Mouse (Mus musculus) monocyte, adult 2 months (primary cell): ENCODE measurements at regions not wholly inside any gene's neighbourhood (a gene's known extent, or its start where the extent isn't known, plus 50 kb on each side); places are given as distances from the start of the nearest gene placed in this dataset.
"Not testable (repeated sequence)": the region's sequence is repeated elsewhere in the genome, so short reads cannot be mapped to it uniquely, and the experiment has no call there.

Experiments
- DNase-seq, 2 experiments: peaks; one replicate each; pipeline ENCODE4 v3.0.0; 2022; ENCODE audit warnings: low spot score in 2 of 2, low read depth in 1 of 2

DNA sequence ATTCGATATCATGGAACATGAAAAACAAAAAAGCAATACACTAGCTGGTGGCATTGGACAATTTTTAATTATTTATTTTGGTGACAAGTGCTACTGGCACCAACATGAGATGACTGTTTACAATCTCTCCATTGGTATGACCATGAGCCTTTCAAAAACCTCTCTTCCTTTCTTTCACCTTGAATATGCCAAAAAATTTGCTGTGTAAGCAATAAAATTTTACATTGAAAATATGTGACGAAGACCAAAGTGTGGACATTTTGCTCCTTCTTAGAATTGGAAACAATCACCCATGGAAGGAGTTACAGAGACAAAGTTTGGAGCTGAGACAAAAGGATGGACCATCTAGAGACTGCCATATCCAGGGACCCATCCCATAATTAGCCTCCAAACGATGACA lies 83.4 kb upstream of the Gm49339 start:
- DNase-seq = not testable (repeated sequence)

DNA sequence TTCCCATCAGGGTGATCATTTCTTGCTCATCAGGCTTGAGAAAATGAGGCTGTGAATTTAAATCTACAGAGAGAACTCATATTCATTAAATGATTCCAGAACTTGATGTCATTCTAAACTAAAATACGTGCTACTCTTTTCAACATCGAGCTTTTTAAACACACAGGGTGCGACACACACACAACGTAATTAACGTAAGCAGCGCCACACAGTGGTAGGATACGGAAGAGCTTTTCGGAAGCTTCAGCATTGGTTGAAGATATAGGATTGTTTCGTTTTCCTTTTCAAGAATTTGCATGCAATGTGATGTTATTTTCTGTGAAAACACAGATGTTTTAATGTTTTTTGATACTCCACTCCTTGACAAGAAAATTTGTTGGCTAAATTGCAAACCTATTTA lies 75.3 kb upstream of the Gm49339 start:
- DNase-seq = peak in 1 of 2 experiments; percentile 18

DNA sequence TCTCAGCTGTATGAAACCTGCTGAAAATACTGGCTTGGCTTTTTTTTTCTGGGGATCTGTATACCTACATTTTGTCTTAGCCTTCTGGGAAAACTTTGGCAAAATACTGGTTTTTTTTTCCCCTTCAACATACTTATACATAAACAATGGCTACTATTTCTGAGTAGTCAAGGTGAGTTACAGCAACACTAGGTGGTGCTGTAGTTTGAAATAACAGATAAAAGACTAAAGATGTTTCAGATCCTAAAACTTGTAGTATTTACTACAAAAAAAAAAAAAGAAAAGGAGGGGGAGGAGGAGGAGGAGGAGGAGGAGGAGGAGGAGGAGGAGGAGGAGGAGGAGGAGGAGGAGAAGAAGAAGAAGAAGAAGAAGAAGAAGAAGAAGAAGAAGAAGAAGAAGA lies 67.6 kb upstream of the Gm49339 start:
- no peak for DNase-seq

DNA sequence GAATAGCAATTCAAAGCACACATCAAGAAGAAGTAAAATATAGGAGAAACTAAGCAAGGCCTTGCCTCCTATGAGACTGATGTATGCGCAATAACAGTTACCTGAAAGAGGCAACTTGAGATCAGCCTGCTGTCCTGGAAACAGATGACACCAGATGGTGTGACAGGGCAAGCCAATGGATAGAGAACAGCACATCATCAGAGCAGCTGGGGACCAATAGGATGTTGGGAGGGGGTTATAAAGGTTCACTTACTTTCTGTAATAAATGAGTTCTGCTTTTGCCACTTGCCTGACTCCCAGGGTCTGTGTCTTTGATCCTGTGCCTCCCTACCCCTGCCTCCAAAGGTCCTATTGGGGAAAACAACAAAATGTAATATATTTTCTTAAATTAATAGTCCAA lies 65.9 kb upstream of the Gm49339 start:
- DNase-seq = no peak

DNA sequence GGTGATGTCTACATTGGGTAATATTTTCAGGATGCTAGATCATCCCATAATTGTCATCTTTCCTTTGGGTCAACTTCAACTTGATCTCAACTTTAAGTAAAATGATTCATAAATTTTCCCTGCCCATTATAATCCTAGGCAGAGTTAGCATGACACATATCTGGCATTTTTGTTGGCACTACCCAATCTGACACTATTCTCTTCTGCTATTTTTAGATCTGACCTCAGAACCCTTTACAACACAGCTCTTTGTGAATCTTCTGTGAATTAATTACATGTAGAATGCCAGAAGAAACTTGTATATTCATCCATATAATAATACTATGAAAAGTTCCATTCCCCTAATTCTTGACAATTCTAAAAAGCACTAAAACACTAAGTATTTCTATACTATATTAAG lies 63.7 kb upstream of the Gm49339 start:
- DNase-seq = no peak

DNA sequence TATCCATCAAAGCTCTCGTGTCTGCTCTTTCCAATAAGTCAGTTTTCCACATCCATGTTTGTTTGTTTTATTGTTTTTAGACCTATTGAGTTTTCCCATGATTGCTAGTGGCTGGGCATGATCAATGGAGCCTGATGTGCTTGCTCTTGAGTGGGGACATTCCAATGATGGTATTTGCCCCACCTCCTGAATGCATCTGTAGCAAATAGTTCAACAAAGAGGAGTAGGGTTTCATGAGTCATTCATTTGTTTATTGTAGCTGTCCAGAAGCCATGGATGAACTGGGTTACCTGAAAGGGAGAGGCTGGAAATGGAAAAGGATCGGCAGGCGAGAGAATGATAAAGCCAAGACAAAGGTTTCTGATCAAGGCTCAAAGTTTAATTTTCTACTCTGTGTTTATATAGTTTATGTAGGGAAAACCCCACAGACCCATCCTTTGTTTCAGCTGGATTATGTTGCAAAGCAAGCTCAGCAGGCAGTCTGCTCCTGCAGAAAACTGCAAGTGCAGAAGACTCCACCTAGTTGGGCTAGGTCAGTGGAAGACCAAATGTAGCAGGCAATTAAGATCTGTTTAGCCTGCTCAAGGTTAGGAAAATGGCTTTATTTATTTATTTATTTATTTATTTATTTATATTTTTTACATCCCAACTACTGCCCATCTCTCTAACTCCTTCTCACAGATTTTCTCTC lies 63.0 kb upstream of the Gm49339 start:
- DNase-seq = no peak

DNA sequence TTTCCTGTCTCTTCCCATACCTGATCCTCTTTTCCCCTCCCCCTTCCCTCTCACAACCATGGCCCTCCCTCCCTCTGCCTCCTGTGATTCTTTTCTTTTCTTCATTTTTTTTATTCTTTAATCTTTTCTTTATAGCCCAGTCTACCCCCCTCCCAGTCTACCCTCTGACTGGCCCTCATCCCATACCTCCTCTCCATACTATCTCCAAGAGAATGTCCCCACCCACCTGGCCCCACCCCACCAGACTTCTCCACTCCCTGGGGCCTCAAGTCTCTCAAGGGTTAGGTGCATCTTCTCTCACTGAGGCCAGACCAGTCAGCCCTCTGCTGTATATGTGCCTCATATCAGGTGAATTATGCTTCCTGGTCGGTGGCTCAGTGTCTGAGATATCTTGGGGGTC lies 61.9 kb upstream of the Gm49339 start:
- no peak for DNase-seq

DNA sequence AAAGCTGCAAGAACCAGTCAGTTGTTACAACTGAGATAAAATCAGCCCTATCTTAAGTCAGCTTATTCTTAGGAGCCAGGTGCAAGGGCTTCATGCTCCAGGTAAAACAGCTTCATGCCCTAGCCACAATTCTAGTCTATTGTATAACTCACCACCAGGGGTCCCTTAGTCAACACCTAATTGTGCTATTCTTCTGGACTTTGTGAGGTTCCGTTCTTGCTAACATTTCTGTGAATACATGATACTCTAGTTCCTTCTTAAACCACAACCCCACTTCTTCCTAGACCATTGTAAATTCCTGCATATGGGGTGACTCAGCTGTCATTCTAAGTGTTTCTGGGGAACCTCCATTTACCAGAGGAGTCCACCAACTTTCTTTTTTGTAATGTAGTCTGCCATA lies 57.9 kb upstream of the Gm49339 start:
- DNase-seq = no peak
